Mouse (Mus musculus) hindbrain, embryonic 14.5 days (tissue): Measurements from ENCODE around the gene Timm50. TPM values are rescaled to one million over a fixed set of nuclear protein-coding genes. Genes with fewer than 3 reads are reported as not detected.

Experiments used
- ATAC-seq: fragments of 200-750 bp; cut with Nextera tagmentation; 2 replicates; pipeline ENCODE4 v1.8.0; 2017; ENCODE audit warnings: moderate number of reproducible peaks, mild to moderate bottlenecking, moderate TSS enrichment, moderate library complexity; ENCODE audit not compliant: low FRiP score
- DNase-seq: peaks from one replicate; pipeline ENCODE4 v3.0.0-alpha.2; 2015; ENCODE audit warnings: low spot score
- H3K27ac ChIP-seq: fragments of 300-500 bp; sonication (generic); 2 replicates; pipeline ENCODE4 v1.5.1; 2014; ENCODE audit warnings: mild to moderate bottlenecking, moderate library complexity
- H3K27me3 ChIP-seq: fragments of 300-500 bp; sonication (generic); 2 replicates; pipeline ENCODE4 v1.6.1; 2014; ENCODE audit warnings: mild to moderate bottlenecking, low read length, mixed read lengths; ENCODE audit not compliant: control insufficient read depth, insufficient read depth
- H3K36me3 ChIP-seq: fragments of 300-500 bp; sonication (generic); replicated peaks from 2 replicates; pipeline ENCODE4 v1.6.1; 2014; ENCODE audit not compliant: control insufficient read depth, insufficient read depth
- H3K4me1 ChIP-seq: fragments of 300-500 bp; sonication (generic); replicated peaks from 2 replicates; pipeline ENCODE4 v1.6.1; 2014; ENCODE audit warnings: antibody characterized with exemption, low read length, mixed read lengths; ENCODE audit not compliant: control insufficient read depth, insufficient read depth
- H3K4me2 ChIP-seq: fragments of 300-500 bp; sonication (generic); replicated peaks from 2 replicates; pipeline ENCODE4 v1.6.1; 2014; ENCODE audit warnings: mild to moderate bottlenecking, moderate library complexity
- H3K4me3 ChIP-seq: fragments of 300-500 bp; sonication (generic); replicated peaks from 2 replicates; pipeline ENCODE4 v1.5.1; 2014; ENCODE audit warnings: mild to moderate bottlenecking, low read length
- H3K9ac ChIP-seq: fragments of 300-500 bp; sonication (generic); 2 replicates; pipeline ENCODE4 v1.6.1; 2014
- H3K9me3 ChIP-seq: fragments of 300-500 bp; sonication (generic); 2 replicates; pipeline ENCODE4 v1.6.1; 2016; ENCODE audit warnings: low read length; ENCODE audit not compliant: control insufficient read depth
- WGBS: fragments of 180-500 bp; shearing (Covaris S2); extraction: QIAGEN DNeasy Blood & Tissue Kit; methylation state at CpG from one replicate; pipeline ENCODE4 v1.1.7; 2014; 5-methylcytosine and 5-hydroxymethylcytosine counted together
- polyA plus RNA-seq: library from polyadenylated mRNA; unstranded; fragments of >200 nt; fragmentation: Nextera tagmentation; extraction: Ambion mirVana; gene quantifications from 2 replicates; pipeline ENCODE4 v1.2.1, GENCODE M21; 2014

Gene Timm50
- polyA plus RNA-seq, 1 experiment from 2014 or later, result 125 TPM

DNA sequence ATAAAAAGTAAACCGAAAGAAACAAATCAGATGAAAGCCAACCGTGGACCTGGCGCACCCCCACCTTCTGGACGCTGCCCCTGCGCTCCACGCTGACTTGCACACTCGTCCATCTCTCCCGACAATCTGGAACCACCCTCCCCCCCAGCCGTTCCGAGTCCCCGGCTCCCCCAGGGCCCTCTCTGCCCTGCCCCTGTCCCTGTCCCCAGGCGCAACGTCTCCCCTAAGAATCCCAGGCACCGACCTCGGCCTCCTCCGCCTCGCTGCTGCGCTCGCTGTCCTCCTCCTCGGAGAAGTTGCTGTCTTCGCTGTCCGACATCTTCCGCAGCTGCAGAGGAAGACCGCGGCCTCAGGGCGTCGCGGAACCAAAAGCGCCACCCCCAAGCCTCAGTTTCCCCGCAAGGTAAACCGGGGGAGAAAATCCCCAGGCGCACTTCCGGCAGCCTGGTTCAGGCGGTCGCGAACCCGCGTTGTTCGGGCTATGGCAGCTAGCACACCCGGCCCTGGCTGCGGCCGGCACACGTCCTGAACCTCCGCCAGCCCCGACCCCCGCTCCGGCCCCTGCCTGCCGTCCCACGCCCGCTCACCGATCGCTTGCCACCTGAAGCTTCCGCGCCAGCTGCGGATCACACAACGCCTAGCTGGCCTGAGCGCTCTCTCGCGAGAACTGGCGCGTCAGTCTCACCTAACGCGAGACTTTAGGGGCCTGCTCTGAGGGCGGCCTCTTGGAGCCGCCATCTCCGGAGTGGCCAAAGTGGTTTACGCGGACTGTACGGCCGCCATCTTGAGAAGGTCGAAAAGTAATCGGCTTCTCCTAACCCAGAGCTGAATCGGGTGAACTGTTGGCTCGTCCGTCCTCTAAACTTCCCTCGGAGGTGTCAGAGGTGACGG is 26.5 kb upstream of the Timm50 start, which contains the start of gene Supt5:
Gene Supt5, minus strand, starts transcription at position 639 of the 891 bp plus-strand sequence.
- Histone ChIP-seq H3K36me3 (peaks cover 12% of the 10 kb centered on the region; the same call in 1 of the 2 replicates), H3K4me2 (peak within 1 kb of the TSS; percentile 93), H3K9me3 (no peaks in the 10 kb centered on the region), H3K4me1 (peaks cover 14% of the 10 kb centered on the region), H3K9ac (peak within 1 kb of the TSS; percentile 94), H3K27me3 (no peaks in the 10 kb centered on the region), H3K27ac (peak within 1 kb of the TSS; percentile 89), H3K4me3 (peak within 1 kb of the TSS; percentile 88)
- peak; percentile 99 for ATAC-seq
- DNase-seq, result peak; percentile 99
- under 1% methylated on average over 77 of the region's 77 CpGs for WGBS

DNA sequence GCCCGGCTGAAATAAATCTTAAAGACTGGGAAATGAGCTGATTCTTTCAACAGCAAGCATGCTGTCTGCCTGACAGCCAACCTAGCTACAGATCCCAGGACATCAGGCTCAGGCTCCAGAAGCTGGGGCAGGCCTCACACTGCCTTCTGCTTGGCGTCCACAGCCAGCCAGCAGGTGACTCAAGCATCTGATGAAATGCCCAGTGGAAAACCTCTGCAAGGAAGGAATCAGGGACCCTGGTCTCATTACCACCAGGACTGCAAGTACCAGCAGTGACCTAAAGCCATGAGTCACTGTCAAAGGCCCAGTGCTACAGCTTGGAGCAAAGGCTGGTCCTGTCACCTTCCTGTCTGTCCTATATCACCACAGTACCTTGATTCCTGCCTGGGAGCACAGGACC is 23.6 kb upstream of the Timm50 start:
- Histone ChIP-seq H3K4me3 (no peak overlapping the region), H3K36me3 (peaks cover 30% of the 10 kb centered on the region), H3K27ac (no peak overlapping the region), H3K27me3 (no peaks in the 10 kb centered on the region), H3K4me1 (peaks cover 14% of the 10 kb centered on the region), H3K9ac (no peak overlapping the region), H3K9me3 (no peaks in the 10 kb centered on the region), H3K4me2 (no peak overlapping the region)
- DNase-seq (no peak), ATAC-seq (no peak)
- 89% methylated on average over 2 of the region's 2 CpGs for WGBS

DNA sequence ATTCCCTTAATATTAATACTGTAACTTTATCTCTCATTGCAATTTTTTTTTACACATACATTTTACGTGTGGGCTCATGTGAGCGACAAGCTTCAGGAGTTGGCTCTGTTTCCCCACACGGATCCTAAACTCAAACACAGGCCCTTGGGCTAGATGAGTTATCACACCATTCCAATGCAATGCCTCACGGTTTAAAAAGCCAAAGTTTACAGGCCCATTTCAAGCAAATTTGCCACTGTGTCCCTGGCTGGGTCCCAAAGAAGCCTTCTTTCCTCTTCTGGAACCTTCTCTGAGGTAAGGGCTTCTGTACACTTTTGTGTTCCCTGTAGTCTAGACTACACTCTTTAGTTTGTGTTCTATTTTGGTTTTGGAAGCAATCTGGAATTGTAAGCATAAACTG is 22.7 kb upstream of the Timm50 start:
- peaks cover 39% of the 10 kb centered on the region for H3K36me3 ChIP-seq
- DNase-seq (no peak), ATAC-seq (no peak)
- H3K4me1 ChIP-seq, result peaks cover 14% of the 10 kb centered on the region
- no peak overlapping the region for H3K4me3 ChIP-seq
- no peak overlapping the region for H3K27ac ChIP-seq
- 92% methylated on average over 4 of the region's 4 CpGs for WGBS
- no peak overlapping the region for H3K4me2 ChIP-seq
- H3K27me3 ChIP-seq, result no peaks in the 10 kb centered on the region
- no peak overlapping the region for H3K9ac ChIP-seq
- H3K9me3 ChIP-seq, result no peaks in the 10 kb centered on the region

DNA sequence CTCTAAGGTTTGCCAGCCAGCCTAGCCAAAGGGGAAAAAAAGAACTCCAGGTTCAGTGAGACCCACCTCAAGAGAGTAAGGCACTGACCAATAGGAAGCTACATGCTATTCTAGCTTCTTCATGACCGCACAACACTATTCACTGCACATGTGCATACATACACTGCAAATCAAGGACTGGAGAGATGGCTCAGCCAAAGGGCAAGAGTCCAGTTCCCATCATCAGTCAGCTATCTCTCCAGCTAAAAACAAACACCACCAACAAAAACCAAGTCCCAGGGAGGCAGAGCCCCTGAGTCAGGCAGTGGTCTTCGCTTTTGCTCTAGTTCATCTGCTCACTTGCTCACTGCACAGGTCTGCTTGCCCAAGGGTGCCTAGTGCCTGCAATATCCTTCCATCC is 16.4 kb upstream of the Timm50 start:
- Histone ChIP-seq H3K27ac (no peak overlapping the region), H3K36me3 (peaks cover 90% of the 10 kb centered on the region), H3K27me3 (no peaks in the 10 kb centered on the region), H3K9me3 (no peaks in the 10 kb centered on the region), H3K4me3 (no peak overlapping the region), H3K4me1 (no peaks in the 10 kb centered on the region), H3K4me2 (no peak overlapping the region), H3K9ac (no peak overlapping the region)
- WGBS, result 97% methylated on average over 2 of the region's 2 CpGs
- ATAC-seq (no peak), DNase-seq (no peak)

DNA sequence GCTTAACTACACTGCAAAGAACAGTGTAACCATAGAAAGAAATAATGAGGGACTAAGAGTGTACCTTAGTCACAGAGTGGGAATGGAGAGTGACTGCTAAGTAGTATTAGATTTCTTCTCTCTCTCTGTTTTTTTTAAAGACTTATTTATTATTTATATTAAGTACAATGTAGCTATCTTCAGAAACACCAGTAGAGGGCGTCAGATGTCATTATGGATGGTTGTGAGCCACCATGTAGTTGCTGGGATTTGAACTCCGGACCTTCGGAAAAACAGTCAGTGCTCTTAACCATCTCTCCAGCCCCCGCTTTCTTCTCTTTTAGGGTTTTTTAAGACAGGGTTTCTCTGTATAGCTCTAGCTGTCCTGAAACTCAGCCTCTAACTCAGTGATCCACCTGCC is 14.6 kb upstream of the Timm50 start:
- Histone ChIP-seq H3K9me3 (no peaks in the 10 kb centered on the region), H3K27me3 (no peaks in the 10 kb centered on the region), H3K4me3 (no peak overlapping the region), H3K36me3 (peaks cover 100% of the 10 kb centered on the region), H3K9ac (no peak overlapping the region), H3K4me1 (no peaks in the 10 kb centered on the region), H3K4me2 (no peak overlapping the region), H3K27ac (no peak overlapping the region)
- ATAC-seq (no peak), DNase-seq (no peak)
- 85% methylated on average over 4 of the region's 4 CpGs for WGBS

DNA sequence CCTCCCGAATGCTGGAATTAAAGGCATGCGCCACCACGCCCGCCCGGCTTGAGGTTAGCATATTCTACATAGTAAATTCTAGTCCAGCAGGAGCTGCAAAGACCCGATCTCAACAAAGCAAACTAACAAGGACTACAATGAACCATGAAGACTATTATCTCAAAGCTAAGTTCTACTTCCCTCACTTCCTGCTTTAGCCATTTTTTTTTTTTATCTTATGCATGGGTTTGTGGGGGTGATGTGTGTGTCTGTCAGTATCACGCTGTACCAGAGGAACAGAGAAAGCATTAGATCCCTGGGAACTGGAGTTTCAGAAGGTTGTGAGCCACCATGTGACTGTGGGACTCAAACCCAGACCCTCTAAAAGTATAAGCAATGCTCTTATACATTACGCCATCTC is 13.4 kb upstream of the Timm50 start:
- 97% methylated on average over 8 of the region's 8 CpGs for WGBS
- Histone ChIP-seq H3K27me3 (no peaks in the 10 kb centered on the region), H3K4me3 (no peak overlapping the region), H3K4me2 (no peak overlapping the region), H3K36me3 (peaks cover 100% of the 10 kb centered on the region), H3K9ac (no peak overlapping the region), H3K9me3 (no peaks in the 10 kb centered on the region), H3K4me1 (no peaks in the 10 kb centered on the region), H3K27ac (no peak overlapping the region)
- no peak for DNase-seq
- no peak for ATAC-seq

DNA sequence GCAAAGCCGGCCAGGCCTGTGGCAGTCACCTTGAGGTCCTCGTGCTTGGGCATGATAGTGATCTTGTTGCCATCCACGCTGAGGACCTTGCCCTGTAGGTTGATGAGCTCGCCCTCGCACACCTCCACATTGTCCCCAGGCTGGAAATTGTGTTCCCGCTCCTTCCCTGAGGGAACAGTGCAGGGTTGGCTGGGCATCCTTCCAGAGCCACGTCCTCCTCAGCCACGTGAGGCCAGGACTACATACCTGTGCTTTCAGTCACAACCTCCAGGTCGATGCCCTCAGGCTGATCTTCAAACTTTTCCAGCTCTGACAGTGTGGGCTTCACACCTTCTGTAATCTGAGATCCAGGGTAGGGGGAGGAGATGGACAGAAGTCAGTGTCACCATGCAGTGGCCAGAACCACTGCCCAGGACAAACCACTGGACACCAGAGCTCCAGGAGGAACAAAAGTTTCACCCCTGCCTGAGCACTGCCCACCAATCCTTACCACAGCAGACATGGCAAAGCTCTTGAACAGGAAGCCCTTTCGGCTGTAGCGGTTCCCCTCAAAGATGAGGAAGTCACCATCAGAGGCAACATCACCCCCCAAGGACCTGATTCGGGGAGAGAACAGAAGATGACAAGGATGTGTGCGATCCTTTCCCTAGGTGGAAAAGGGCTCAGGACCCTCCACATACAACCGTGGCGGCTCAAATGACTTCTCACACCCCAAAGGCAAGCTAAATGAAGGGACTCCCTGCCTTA is 10.3 kb upstream of the Timm50 start:
- Histone ChIP-seq H3K27ac (no peak overlapping the region), H3K9ac (no peak overlapping the region), H3K4me3 (no peak overlapping the region), H3K4me2 (no peak overlapping the region), H3K27me3 (no peaks in the 10 kb centered on the region), H3K36me3 (peaks cover 100% of the 10 kb centered on the region), H3K9me3 (no peaks in the 10 kb centered on the region), H3K4me1 (no peaks in the 10 kb centered on the region)
- 97% methylated on average over 15 of the region's 15 CpGs for WGBS
- DNase-seq (no peak), ATAC-seq (no peak)

DNA sequence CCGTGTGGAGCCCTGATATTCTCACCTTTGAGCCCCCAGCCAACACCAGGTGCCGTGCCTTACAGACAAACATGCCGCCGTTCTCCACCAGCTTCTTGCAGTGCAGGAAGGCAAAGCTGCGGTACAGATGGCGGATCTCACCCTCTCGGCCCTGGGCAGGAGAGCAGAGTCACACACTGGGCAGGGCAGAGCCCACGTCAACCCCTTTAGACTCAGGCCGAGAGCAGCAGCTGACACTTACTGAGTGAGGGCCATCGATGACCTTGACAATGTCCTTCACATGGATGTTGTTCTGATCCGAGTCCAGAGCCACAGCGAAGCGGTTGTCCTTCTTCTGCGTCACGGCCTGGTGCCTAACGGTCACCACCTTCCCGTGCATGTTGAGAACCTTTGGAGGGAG is 6.8 kb upstream of the Timm50 start:
- no peak overlapping the region for H3K4me2 ChIP-seq
- peaks cover 99% of the 10 kb centered on the region for H3K36me3 ChIP-seq
- DNase-seq (no peak), ATAC-seq (no peak)
- no peak overlapping the region for H3K9ac ChIP-seq
- no peaks in the 10 kb centered on the region for H3K27me3 ChIP-seq
- H3K4me3 ChIP-seq, result no peak overlapping the region
- no peaks in the 10 kb centered on the region for H3K4me1 ChIP-seq
- WGBS, result 94% methylated on average over 17 of the region's 17 CpGs
- H3K9me3 ChIP-seq, result no peaks in the 10 kb centered on the region
- H3K27ac ChIP-seq, result no peak overlapping the region

DNA sequence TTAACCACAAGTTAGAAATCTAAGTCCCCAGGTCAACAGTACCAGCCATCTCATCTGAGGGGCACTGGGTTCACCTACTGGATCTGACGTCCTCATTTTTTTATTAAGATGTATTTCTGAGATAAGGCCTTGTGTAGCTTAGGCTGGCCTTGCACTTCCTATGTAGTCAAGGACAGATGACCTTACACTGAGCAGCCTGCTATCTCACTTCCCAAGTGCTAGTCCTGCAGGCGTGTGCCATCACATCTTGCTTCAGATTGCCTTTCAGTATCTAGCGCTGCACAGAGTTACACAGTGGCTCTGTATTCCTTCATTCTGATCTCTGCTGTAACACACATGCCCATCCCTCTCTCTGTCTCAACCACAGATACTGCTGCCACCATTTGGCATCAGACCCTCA is 6.2 kb upstream of the Timm50 start:
- Histone ChIP-seq H3K27me3 (no peaks in the 10 kb centered on the region), H3K36me3 (peaks cover 93% of the 10 kb centered on the region), H3K4me1 (no peaks in the 10 kb centered on the region), H3K9me3 (no peaks in the 10 kb centered on the region), H3K9ac (no peak overlapping the region), H3K4me3 (no peak overlapping the region), H3K4me2 (no peak overlapping the region), H3K27ac (no peak overlapping the region)
- no peak for ATAC-seq
- no peak for DNase-seq
- 91% methylated on average over 3 of the region's 3 CpGs for WGBS
